Mouse (Mus musculus): Measurements from ENCODE around the gene Plekho2.

DNA sequence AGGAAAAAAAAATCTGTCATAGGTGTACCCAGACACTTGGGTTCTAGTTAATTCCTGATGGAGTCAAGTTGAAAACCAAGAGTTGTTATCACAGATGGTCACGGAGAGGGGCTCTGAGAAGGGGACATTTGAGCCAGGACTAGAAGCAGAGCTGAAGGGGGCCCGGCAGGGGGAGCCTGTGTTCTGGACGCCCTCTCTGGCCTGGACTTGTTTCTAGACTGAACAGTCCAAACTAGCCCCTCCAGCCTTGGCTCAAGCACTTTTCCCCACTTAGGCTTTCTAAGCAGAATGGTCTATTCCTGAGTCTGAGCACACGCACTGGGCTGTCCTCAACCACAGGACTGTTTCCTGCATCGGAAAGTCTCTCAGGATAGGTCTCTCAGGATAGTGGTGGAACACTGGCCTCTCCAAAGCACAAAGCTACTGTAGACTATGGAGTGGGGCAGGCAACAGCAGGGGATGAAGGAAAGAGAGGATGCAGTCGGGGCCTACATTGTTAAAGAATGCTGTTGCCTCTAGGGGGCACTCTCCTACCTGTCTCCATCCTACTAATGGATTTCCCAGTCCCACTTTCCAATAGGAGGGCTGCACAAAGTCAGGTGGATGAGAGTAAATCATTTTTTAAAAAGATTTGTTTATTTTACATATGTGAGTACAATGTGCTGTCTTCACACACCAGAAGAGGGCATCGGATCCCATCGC, 23.7 kb upstream of the Plekho2 start:
- TF ChIP-seq CTCF (IDR thresholded peaks at IDR 0.05) (peak; percentile 67), EP300 (IDR thresholded peaks at IDR 0.05; ENCODE audit: insufficient read depth, low read depth, low read length) (no peak), POLR2A (IDR thresholded peaks at IDR 0.05; ENCODE audit: insufficient read depth, low read depth, low read length) (no peak)

All from heart, adult 2 months (tissue).